Mouse (Mus musculus) cerebellum, adult 18-20 months (tissue): Measurements from ENCODE around the gene Bex4.
"Not testable (repeated sequence)": the region's sequence is repeated elsewhere in the genome, so short reads cannot be mapped to it uniquely, and the experiment has no call there.

Experiments used
- DNase-seq, 2 experiments: peaks; one replicate each; pipeline ENCODE4 v3.0.0; 2021

Bex4 gene

DNA sequence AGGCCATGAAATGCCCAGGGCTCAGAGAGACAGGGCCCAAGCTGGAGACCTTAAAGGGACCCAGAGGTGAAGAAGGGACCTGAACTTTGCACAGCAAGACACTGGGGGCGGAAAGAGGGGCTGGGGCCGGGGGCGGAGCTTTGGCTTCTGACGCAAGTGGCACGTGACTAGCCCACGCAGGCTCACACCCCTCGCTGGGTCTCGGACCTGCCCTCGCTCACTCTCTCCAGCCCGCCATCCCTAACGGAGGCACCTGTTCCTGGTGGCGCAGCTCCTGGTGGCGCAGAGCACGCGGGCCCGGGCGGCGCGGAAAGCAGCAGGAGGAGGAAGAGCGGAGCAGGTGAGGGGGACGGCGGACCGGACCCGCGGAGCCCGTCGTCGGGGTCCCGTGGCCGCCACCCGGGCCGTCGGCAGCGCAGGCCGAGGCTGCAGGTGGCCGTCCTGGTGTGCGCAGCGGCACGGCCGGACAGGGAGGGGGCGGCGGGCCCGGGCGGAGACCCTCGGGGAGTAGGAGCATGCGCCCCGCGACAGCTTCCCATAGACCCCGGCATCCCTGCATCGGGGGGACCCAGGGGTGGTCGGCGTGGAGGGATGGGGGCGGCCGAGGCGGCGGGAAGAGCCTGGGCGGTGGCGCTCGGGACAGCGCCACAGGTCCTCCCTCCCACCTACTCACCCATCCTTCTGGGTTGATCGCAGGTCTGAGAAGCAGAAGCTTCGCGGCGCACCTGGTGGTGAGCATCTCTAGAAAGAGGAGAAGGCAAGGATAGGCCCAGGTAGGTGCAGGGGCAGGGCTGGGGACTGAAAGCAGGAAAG lies at the start of gene Bex4:
Gene Bex4, plus strand, starts transcription at position 170 of the 813 bp plus-strand sequence.
- DNase-seq, result not testable (repeated sequence)

DNA sequence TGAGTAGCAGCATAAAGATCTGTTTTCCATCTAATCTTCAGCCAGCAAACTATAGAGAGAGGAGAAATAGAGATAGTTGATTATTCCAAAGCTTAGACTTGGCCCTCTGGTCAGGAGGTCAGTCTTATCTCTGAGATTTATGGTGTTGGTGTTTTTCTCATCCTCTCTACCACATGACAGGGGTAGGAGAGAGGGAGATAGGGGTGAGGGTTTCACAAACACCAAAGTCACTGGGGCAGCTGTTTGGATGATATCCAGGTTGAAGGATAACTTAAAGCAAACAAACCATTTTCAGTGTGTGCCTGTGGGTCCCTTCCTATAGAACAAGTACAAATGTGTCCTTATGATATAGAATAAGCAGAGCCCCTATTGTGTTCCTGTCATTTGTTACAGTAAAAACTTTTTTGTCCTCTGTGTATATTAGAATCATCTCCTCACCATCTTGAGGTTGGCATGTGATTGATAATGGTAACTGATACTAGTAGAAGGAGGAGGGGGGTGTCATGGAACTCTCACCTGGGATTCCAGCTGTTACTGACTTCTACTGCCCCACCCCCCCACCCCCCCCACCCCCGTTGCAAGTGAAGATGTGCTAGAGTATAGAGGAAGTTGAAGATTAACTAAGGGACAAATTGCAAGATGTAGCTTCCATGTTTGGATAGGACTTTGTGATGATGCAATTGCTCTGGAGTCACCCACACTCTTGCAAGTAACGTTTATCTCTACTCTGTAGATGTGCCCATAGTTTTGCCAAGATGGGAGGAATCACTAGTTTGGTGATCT lies 46.1 kb upstream of the Bex4 start:
- DNase-seq, result no peak

DNA sequence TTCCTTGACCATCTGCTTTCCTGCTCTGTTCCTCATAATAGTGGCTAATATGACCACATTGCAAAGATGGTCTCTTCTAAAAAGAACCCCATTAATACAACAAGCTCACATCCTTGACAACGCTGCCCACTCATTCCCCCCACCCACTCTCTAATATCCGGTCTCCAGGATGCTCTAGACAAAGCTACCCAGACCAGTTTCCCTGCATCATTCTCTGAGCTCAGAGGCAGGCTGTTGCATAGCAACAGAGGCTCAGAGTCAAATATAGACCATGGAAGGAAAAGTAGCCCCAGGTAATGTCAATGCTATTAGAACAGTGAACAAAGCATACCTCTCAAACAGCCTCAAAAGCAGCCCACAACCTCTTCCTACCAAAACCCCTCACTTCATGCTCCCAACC lies 44.4 kb upstream of the Bex4 start:
- DNase-seq, result no peak

DNA sequence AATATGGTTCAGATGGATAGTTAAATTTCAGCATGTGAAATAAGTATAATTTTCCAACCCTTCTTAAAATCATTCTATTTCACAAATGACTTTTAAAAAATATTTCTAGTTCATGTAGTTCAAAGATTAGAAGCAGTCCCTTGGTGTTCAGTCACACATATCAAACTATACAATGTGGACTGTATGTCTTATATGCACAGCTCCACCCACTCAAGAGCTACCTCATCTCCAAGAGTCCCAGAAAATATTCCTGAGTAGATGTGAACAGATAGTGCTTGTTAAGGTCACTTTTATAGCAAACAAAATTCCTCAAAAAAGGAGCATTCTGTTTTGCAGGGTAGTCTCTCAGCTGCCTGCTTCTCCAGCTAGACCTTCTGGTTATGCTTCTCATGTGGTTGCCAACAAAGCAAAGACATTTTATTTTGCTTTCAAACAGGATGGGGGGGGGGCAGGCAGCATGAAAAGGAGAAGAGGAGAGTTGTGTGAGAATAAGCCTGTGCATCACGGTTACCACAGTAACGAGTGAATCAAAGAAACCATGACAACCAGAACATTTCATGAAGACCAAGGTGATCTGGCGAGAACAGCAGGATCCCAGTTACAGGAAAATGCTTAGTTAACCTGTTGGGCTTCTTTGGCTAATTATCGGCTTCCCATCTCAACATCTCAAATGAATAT lies 34.6 kb upstream of the Bex4 start:
- DNase-seq, result no peak

DNA sequence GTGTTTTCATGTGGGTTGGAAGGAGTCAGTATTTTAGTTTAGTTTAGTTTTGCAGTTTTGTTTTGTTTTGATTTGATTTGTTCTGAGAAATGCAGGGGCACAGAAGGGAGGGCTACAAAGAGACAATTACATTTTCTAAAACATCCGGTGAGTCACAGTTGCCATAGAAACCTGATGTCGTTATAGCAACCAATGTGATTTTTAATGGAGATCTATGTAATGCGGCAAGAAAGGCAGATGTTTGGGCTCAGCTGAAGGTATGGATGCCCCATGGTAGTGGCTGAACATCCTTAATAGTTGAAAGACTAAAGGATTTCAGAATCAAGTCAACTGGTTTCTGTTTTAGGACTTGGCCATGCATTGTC lies 34.1 kb upstream of the Bex4 start:
- no peak for DNase-seq

DNA sequence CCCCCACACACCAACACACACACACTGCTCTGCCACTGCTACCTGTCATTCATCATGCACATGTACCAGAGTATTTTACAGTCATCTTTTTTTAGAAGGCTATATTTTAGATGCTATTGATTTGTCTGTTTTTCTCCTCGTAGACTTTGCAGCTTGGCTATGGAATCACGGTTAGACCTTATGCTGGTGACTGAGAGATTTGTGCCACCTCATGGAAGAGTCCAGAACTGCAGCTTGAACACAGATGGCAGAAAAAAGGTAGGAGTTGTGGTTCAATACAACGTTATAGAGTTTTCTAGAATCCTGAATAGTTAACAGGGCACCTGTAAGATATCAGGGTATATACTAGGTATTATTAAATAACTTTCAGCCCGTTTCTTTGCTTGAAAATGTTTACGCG lies 30.9 kb upstream of the Bex4 start:
- peak; percentile 62 to 67 for DNase-seq

DNA sequence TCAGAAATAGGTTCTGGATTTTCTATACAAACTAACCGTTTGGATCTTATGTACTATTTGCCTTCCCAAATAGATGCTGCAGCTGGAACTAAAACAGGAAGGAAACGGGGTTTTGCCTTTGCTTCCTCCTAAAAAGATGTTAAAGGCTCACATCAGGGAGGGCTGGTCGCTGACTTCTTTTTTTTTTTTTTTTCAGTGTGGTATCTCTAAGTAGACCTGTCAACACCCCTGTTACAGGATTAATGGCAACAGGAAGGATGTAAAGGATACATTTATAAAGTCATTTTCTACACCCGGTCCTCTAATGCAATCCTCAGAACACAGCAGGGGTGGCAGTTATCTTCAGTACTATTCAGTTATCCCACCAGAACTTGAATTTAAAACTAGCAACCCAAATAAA lies 23.8 kb upstream of the Bex4 start:
- no peak for DNase-seq

DNA sequence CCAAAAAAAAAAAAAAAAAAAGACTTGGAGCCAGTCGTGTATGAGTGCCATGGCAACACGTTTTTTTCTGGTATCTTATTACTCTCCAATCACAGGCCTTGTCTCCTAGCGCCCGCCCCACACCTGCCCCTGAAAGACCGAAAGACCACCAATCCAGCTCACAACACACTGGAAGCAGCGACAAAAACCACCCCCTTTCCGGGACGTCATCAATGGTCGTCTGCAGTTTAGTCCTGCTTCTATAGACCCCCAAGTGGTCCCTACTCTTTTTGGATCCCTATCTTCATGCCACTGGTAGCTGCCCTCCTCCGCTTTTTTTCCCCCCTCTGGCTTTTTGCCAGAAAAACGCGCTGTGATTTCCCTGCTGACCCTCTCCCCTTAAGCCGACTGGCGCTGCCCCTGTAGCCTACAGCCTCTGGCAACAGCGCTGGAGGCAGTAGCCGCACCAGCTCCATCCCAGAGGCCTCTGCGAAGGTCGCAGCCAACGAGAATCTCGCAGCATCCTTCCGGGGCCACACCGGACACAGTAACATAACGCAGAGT lies 23.3 kb upstream of the Bex4 start:
- DNase-seq, result peak; percentile 59 to 67

DNA sequence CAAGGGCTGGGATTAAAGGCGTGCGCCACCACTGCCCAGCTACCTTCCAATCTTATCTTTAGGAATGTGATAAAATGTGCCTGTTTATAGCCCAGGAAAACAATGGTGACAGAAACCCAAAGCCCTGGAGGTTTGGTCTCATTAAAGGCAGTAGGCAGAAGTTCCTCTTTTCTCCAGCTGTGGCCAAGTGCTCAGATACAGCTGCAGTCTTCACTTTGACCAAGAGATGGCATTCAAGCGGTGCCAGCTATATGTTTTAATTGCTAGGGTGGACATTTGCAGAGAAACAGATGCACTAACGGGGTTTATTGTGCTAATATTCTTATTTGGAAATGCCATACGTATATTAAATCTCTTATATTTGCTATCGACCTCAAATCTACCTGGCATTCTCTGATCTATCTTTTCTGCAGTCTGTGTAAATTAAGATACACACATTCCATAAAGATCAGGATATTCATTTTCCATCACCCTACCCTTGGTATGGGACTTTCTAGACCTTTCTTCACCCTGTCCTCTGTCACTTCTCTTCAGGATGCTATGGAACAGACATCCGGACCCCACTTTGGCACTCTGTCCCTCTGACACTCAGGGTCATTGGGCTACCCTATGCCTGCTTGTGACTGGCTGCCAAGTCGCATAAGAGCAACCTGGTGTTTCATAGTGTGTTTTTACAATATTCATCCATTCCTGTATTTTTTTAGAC lies 11.6 kb upstream of the Bex4 start:
- no peak for DNase-seq

DNA sequence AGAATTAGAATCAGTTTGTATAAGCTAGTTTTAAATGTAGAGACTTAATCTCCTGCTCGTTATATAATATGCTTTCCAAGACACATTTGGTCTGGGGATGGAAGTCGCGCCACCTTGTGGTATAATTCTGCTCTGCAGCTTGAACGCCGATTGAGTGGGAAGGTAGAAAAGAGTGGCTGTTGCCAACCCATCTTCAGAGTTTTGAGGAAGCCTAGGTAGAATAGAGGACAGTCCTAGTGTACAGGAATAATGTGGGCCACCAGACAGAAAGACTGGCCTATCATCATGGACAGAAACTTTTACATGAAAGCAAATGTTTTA lies 11.1 kb upstream of the Bex4 start:
- DNase-seq, result peak; percentile 56 to 64

DNA sequence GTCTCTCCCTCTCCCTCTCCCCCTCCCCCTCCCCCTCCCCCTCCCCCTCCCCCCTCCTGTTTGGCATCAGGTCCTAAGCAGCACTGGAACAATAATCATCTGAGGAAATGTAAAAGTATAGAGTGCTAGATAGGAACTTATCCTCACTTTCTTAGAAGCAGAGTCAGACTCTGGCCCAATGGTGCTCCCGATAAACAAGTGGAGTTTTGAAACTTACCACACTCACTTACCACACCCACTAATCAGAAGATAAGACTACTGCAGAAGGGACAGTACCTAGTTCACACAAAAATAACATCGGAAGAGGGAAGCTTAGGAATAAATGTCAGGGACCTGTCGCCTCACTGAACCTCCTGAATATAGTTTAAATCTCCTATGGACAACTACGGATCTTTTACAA lies 3.2 kb upstream of the Bex4 start:
- DNase-seq, result no peak

DNA sequence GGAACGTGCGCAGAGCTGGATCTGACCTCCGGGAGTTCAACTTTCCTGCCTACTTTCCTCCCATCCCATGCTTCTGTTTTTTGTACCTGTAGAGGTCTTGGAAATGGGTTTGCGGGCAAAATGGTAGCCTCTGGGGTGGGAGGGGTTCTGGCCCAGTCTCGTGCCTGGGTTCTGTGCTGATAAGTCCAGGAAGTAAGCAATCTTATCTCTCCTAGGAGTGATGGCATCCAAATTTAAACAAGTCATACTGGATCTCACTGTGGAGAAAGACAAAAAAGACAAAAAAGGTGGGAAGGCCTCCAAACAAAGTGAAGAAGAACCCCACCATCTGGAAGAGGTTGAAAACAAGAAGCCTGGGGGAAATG lies 826 bp downstream of the Bex4 start:
- DNase-seq, result peak in 1 of 2 experiments; percentile 10

DNA sequence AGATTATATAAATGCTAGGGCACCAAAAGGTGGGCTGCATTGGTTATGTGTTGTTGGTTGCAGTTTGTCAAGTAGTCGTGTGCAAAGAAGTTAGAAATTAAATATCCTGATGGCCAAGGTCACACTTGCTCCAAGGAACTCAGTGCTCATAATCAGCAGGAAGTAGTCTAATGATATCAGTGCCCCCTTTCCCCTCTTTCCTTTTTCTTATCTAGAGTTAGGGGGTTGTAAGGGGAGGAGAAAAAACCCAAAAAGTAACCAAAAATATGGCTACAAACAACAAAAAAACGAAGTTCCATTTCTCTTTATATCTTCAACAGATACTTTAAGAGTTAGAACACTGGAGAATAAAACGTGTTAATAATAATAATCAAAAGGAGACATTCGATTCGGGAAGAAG lies 2.6 kb downstream of the Bex4 start:
- DNase-seq, result no peak

DNA sequence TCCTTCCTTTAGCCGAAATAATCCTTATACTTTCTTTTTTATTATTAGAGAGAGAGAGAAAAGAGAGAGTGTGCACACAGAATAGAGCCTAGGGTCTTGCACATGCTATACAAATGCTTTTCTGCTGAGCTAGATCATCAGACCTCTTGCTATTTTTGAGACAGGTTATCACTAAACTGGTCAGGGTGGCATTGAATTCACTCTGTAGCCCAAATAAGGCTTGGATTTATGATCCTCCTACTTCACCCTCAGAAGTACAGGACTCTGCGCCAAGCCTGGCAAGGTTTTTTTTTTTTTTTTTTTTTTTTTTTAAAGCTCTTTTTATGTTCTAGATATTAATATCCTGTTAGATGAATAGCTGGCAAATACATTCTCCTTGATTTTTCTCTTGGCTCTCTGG lies 4.9 kb downstream of the Bex4 start:
- DNase-seq, result no peak

DNA sequence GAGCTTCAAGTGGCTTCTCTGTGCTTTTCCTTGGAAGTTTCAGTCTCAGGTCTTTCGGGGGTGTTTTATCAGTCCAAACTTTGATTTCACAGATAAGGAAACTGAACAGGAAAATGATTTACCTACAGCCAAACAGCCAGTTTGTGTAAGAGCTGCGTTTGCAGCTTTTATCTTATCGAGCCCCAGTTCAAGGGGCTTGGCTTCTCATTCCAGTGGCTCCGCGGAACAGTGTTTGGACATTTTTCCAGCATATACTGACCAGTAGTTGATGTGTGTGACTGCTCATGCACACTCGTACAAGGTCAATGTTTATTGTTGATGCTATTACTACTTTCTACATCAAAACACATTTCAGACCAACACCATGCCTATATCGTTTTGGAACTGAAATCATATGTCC lies 5.4 kb downstream of the Bex4 start:
- no peak for DNase-seq

DNA sequence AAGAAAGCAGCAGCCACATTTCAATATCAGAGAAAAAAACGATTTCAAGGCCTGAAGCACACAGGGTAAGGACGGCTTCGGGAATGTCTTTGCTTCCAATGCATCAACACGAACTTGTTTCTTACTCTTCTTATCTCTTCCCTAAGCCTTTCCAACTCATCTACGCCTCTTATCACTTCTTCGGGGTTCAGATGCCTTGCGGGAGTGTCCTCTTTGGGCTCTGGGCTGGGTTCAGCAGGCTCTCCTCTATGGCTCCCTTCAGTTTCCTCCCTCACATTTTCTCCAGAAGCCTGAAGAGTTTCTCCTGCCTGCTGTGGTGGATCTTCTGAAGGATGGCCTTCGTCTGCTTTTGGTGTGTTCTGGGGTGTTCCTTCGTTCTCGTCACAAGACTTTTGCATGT lies 31.8 kb downstream of the Bex4 start:
- DNase-seq, result no peak

DNA sequence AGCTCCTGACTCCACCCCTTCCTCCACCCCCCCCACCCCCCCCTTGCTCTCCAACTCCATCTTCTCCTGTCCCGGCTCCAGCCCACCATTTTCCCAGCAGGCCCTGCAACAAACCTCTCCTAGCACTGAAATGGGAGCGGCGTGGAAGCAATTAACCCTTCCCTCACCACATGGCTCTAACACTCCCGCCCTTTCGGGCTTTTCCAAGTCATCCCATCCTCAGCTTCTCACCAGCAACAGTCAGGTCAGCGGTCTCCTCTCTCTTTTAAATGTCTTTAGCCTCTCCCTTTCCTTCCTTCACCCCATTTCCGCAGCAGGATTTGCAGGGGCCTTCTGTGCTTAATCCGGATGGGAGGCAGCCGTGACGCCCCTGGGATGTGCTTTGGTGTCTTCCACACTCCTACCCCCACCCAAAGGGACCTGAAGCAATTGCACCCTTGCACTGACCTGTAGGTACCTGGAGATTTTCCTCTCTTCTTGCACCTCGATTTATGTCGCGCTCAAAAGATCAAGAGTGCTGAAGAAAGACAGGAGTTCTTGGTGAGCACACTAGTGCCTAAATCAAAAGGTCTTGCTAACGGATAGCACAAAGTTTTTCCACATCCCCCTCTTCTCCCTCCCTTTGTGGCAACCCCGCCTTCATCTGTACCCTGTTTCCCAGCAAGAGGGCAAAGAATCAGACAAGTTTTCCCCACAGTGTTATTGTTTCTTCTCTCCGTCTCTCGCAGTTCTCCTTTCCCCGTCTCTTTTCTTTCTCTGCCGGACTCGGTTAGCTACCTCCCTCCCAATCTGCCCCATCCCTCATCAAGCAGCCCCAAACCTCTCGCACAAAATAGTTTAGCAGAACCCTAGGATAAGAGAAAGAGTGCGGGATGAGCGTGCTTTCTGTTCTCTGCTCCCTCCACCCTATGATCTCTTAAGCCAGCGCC lies 32.7 kb downstream of the Bex4 start:
- DNase-seq, result peak; percentile 40 to 64

DNA sequence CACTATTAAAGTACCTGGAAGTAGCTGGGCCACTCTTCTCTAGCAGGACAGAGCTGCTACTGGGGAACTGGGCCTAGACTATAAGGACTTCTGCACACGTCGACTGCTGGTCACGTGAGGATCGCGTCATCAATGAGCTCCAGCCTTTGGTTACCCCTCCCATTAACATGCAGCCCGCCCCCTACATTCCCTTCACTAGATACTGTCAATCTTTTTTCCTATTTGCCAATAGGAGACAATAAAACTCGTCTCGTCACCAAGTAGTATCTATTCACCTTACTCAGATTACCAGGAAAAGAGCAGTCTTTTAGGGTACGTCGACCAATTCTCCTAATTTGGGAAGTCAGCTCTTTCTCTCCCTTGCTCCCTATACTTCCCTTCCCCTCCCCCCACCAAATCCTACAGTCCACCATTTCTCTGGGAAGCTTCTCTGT lies 33.3 kb downstream of the Bex4 start, which contains the start of gene Tceal8:
Gene Tceal8, minus strand, starts transcription at position 225 of the 434 bp plus-strand sequence.
- DNase-seq, result peak; percentile 69 to 85

DNA sequence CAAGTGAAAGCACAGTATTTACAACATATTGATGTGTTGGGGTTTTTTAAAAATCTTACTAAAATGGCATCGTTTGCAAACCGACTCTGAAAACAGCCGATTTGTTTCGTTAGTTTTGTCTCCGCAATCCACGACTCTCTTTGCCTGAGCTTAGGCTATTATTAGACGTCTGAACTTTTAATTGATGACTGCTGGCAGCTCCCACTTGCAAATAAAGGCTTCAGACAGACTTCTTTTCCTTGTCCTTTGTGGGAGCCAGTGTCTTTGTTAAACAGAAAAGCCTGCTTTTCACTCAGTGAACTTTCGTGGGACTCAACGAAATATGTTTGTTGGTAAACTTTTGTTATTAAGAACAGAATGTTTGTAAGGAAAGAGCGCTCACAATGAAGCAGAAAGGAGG lies 34.0 kb downstream of the Bex4 start:
- peak in 1 of 2 experiments; percentile 4 for DNase-seq

DNA sequence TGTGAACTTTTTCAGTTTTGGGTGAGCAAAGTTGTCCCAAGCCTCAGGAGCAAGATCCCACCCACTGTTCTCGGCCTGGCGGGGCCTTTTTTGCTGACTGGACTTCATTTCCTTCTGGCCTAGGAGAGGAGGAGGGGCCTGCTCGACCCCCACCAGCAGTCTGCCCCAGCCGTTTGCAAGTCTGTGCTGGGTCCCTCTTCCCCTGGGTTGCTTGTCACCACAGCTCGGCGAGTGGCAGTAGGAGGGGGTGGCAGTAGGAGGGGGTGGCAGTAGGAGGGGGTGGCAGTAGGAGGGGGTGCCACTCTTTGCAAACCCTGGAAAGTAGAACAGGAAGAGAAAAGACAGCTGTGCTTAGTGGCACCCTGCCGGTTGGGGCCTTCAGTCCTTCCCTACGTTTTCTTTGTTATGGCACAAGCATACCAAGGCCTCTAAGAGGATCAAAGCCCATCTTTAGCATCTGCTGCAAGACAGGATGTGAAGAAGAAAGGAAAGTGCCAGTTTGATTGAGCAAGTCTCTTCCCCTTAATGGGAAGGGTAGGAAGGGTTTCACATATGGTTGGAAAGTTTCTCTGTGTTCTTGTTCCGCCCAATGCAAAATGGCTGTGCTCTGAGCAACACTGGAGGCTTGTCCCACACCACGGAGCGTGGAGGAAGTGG lies 42.2 kb downstream of the Bex4 start:
- DNase-seq, result no peak

DNA sequence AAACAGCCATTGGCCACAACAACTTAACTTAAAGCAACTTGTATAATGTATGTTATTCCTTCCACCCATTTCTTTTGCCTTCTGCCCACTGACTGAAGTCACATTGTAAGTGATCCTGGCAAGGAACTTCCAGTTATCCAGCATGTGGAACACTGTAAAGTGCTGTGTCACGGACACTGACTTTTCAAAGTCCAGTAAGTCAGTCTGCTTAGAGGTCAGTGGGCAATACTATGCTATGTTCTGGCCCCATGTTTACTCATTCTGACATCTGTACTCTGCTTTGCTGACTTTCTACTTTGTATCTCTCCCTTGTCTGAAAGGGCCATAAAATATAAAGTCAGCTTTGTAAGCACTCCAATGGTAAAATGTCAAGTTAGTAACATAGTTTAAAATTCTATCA lies 44.3 kb downstream of the Bex4 start:
- DNase-seq, result no peak
